7 mouse cellular contexts compared by ENCODE assay signal in genomic region chr12:7776335-7776734, GRCm38 (mm10).
DNase-seq lines count a peak whose midpoint lies in the region; ATAC-seq and TF ChIP-seq lines count a peak whose summit lies in the region.

No protein-coding gene starts in this region.

- peak; percentile 45 to 54 for DNase-seq in layer of hippocampus, adult 2 months (ENCODE audit: low spot score in 2 of 2)
- no peak for DNase-seq in layer of hippocampus, postnatal 10 days (ENCODE audit: low spot score in 2 of 2)
- DNase-seq in brain, embryonic 14.5 days (ENCODE audit: low read depth): peak; percentile 59
- no peak for DNase-seq in thymus, adult 18-20 months

- no peak overlapping the region for H3K27ac ChIP-seq in layer of hippocampus, adult 2 months
- no peak overlapping the region for H3K27ac ChIP-seq in forebrain, embryonic 15.5 days (replicated peaks)
- no peak overlapping the region for H3K27ac ChIP-seq in midbrain, embryonic 15.5 days
- H3K27ac ChIP-seq in heart, embryonic 12.5 days (ENCODE audit: poor library complexity, severe bottlenecking): no peak overlapping the region

- 53% methylated on average over 3 of the region's 3 CpGs for WGBS in forebrain, embryonic 15.5 days
- WGBS in midbrain, embryonic 15.5 days: 43% methylated on average over 3 of the region's 3 CpGs
- 74% methylated on average over 3 of the region's 3 CpGs for WGBS in heart, embryonic 12.5 days

- no peak for TF ChIP-seq CTCF in layer of hippocampus, adult 2 months (conservative IDR thresholded peaks at IDR 0.05)
- no peak for TF ChIP-seq CTCF in brain, embryonic 14.5 days (IDR thresholded peaks at IDR 0.05; ENCODE audit: borderline replicate concordance, extremely low read depth, insufficient read depth, insufficient read length)

- no peaks in the 10 kb centered on the region for H3K4me1 ChIP-seq in forebrain, embryonic 15.5 days
- H3K4me1 ChIP-seq in midbrain, embryonic 15.5 days: no peaks in the 10 kb centered on the region
- peaks cover 17% of the 10 kb centered on the region for H3K4me1 ChIP-seq in heart, embryonic 12.5 days (replicated peaks)

- H3K4me3 ChIP-seq in layer of hippocampus, adult 2 months: no peak overlapping the region
- no peak overlapping the region for H3K4me3 ChIP-seq in forebrain, embryonic 15.5 days
- H3K4me3 ChIP-seq in midbrain, embryonic 15.5 days: no peak overlapping the region
- no peak overlapping the region for H3K4me3 ChIP-seq in heart, embryonic 12.5 days

- no peaks in the 10 kb centered on the region for H3K9me3 ChIP-seq in forebrain, embryonic 15.5 days
- no peaks in the 10 kb centered on the region for H3K9me3 ChIP-seq in midbrain, embryonic 15.5 days
- no peaks in the 10 kb centered on the region for H3K9me3 ChIP-seq in heart, embryonic 12.5 days (replicated peaks)

- H3K4me2 ChIP-seq in forebrain, embryonic 15.5 days (replicated peaks): no peak overlapping the region
- H3K4me2 ChIP-seq in midbrain, embryonic 15.5 days: no peak overlapping the region
- H3K4me2 ChIP-seq in heart, embryonic 12.5 days: no peak overlapping the region

- H3K9ac ChIP-seq in forebrain, embryonic 15.5 days (replicated peaks): no peak overlapping the region
- H3K9ac ChIP-seq in midbrain, embryonic 15.5 days: no peak overlapping the region
- no peak overlapping the region for H3K9ac ChIP-seq in heart, embryonic 12.5 days

- H3K36me3 ChIP-seq in forebrain, embryonic 15.5 days: no peaks in the 10 kb centered on the region
- H3K36me3 ChIP-seq in midbrain, embryonic 15.5 days (replicated peaks): no peaks in the 10 kb centered on the region
- no peaks in the 10 kb centered on the region for H3K36me3 ChIP-seq in heart, embryonic 12.5 days

- no peaks in the 10 kb centered on the region for H3K27me3 ChIP-seq in forebrain, embryonic 15.5 days
- H3K27me3 ChIP-seq in midbrain, embryonic 15.5 days (replicated peaks): no peaks in the 10 kb centered on the region
- H3K27me3 ChIP-seq in heart, embryonic 12.5 days (replicated peaks): no peaks in the 10 kb centered on the region

- peak; percentile 46; the same call in 1 of the 2 replicates for ATAC-seq in forebrain, embryonic 15.5 days (replicated peaks)
- ATAC-seq in midbrain, embryonic 15.5 days (replicated peaks): 0 out of 2 replicates have a peak, but pooled peaks have one; percentile 8
- no peak for ATAC-seq in heart, embryonic 12.5 days (ENCODE audit: insufficient number of reproducible peaks, low FRiP score)

- no peak for TF ChIP-seq POLR2A in brain, embryonic 14.5 days (IDR thresholded peaks at IDR 0.05; ENCODE audit: borderline replicate concordance, extremely low read depth, insufficient read depth, insufficient read length, poor library complexity, severe bottlenecking)

Comparison
In these comparisons a context has a peak if more than half of its experiments do, and no peak if none do; other contexts are left out.
1. DNase-seq: peak in layer of hippocampus, adult 2 months (2 of 2) and brain, embryonic 14.5 days (single experiment); none in layer of hippocampus, postnatal 10 days (0 of 2) and thymus, adult 18-20 months (0 of 2).